Mouse (Mus musculus) granulocyte monocyte progenitor cell, adult 5-6 weeks (primary cell): Measurements from ENCODE around the gene 2410015M20Rik. TPM values are rescaled to one million over a fixed set of nuclear protein-coding genes. Genes with fewer than 3 reads are reported as not detected.

Experiments used
- ATAC-seq: replicated peaks from 2 replicates; pipeline ENCODE4 v1.8.0; 2016; ENCODE audit warnings: mild to moderate bottlenecking, moderate TSS enrichment, inconsistent platforms; ENCODE audit not compliant: poor library complexity, severe bottlenecking
- total RNA-seq, 2 experiments: library from RNA; stranded (forward) in 1 of 2; stranded (reverse) in 1 of 2; fragments of 200-712, 200-1000 nt in 1 of 2; fragments of >200 nt in 1 of 2; fragmentation: Nextera tagmentation in 1 of 2; gene quantifications; 2 replicates each; pipeline ENCODE4 v1.2.3; 2014 to 2017

Gene 2410015M20Rik
- total RNA-seq, 2 experiments from 2014 or later: 140 to 147 TPM

GRCm38 (mm10) chr17:56583611-56584256 lies 25.8 kb downstream of the 2410015M20Rik start:
- peak; percentile 34 for ATAC-seq

GRCm38 (mm10) chr17:56583071-56583470 lies 26.5 kb downstream of the 2410015M20Rik start:
- no peak for ATAC-seq

GRCm38 (mm10) chr17:56572939-56573338 lies 36.6 kb downstream of the 2410015M20Rik start:
- ATAC-seq: no peak

GRCm38 (mm10) chr17:56572154-56572553 lies 37.4 kb downstream of the 2410015M20Rik start:
- ATAC-seq: no peak

GRCm38 (mm10) chr17:56570287-56570686 lies 39.3 kb downstream of the 2410015M20Rik start:
- no peak for ATAC-seq

- ATAC-seq: no peak
Observed at GRCm38 (mm10) chr17:56567370-56567769, 42.2 kb downstream of the 2410015M20Rik start.

- no peak for ATAC-seq
Observed at GRCm38 (mm10) chr17:56566918-56567317, 42.7 kb downstream of the 2410015M20Rik start.

GRCm38 (mm10) chr17:56566293-56566692 lies 43.3 kb downstream of the 2410015M20Rik start:
- ATAC-seq: no peak

GRCm38 (mm10) chr17:56561866-56562265 lies 47.7 kb downstream of the 2410015M20Rik start:
- ATAC-seq: no peak

GRCm38 (mm10) chr17:56560131-56560530 lies 49.4 kb downstream of the 2410015M20Rik start:
- no peak for ATAC-seq

- peak; percentile 33; the same call in 1 of the 2 replicates for ATAC-seq
Observed at GRCm38 (mm10) chr17:56559386-56559785, 50.2 kb downstream of the 2410015M20Rik start.

GRCm38 (mm10) chr17:56558448-56558847 lies 51.1 kb downstream of the 2410015M20Rik start:
- ATAC-seq: peak; percentile 66

Other genes with a start within 250 kb of the 2410015M20Rik start
- gene Ptprs, start 133.3 kb downstream of the 2410015M20Rik start, total RNA-seq (2014; fragmentation: Nextera tagmentation): 62.2 and 73.5 TPM in 2 replicates
- 45.1 and 59.2 TPM in 2 replicates for gene Ptprs, start 133.3 kb downstream of the 2410015M20Rik start, total RNA-seq (2017)
- gene Znrf4, start 97.3 kb downstream of the 2410015M20Rik start, total RNA-seq (2014; fragmentation: Nextera tagmentation): not detected in 2 replicates
- not detected in 2 replicates for gene Znrf4, start 97.3 kb downstream of the 2410015M20Rik start, total RNA-seq (2017)
- gene Gm20219, start 55.4 kb downstream of the 2410015M20Rik start, total RNA-seq (2014; fragmentation: Nextera tagmentation): 0.84 and 1.1 TPM in 2 replicates
- 0.41 TPM in 1 of 2 replicates, not detected in the other for gene Gm20219, start 55.4 kb downstream of the 2410015M20Rik start, total RNA-seq (2017)
- gene Safb2, start 25.2 kb downstream of the 2410015M20Rik start, total RNA-seq (2014; fragmentation: Nextera tagmentation): 99.5 and 132 TPM in 2 replicates
- 66.4 and 76.5 TPM in 2 replicates for gene Safb2, start 25.2 kb downstream of the 2410015M20Rik start, total RNA-seq (2017)
- 69.1 and 99.9 TPM in 2 replicates for gene Safb, start 24.9 kb downstream of the 2410015M20Rik start, total RNA-seq (2014; fragmentation: Nextera tagmentation)
- 72.9 and 77.2 TPM in 2 replicates for gene Safb, start 24.9 kb downstream of the 2410015M20Rik start, total RNA-seq (2017)
- 1,578 and 3,268 TPM in 2 replicates for gene Rpl36, start 3.6 kb upstream of the 2410015M20Rik start, total RNA-seq (2014; fragmentation: Nextera tagmentation)
- gene Rpl36, start 3.6 kb upstream of the 2410015M20Rik start, total RNA-seq (2017): 2,318 and 2,523 TPM in 2 replicates
- 38.2 and 45.5 TPM in 2 replicates for gene Lonp1, start 17.1 kb upstream of the 2410015M20Rik start, total RNA-seq (2014; fragmentation: Nextera tagmentation)
- 64.1 and 68.4 TPM in 2 replicates for gene Lonp1, start 17.1 kb upstream of the 2410015M20Rik start, total RNA-seq (2017)
- gene Catsperd, start 18.4 kb upstream of the 2410015M20Rik start, total RNA-seq (2014; fragmentation: Nextera tagmentation): not detected in 2 replicates
- 0.77 TPM in 1 of 2 replicates, not detected in the other for gene Catsperd, start 18.4 kb upstream of the 2410015M20Rik start, total RNA-seq (2017)
- gene Ranbp3, start 63.5 kb upstream of the 2410015M20Rik start, total RNA-seq (2014; fragmentation: Nextera tagmentation): 43.9 and 64.7 TPM in 2 replicates
- gene Ranbp3, start 63.5 kb upstream of the 2410015M20Rik start, total RNA-seq (2017): 57.2 and 70.1 TPM in 2 replicates
- gene Ndufa11, start 108.0 kb upstream of the 2410015M20Rik start, total RNA-seq (2014; fragmentation: Nextera tagmentation): 134 and 201 TPM in 2 replicates
- gene Ndufa11, start 108.0 kb upstream of the 2410015M20Rik start, total RNA-seq (2017): 99.5 and 106 TPM in 2 replicates
- 5.3 and 9.1 TPM in 2 replicates for gene Vmac, start 108.3 kb upstream of the 2410015M20Rik start, total RNA-seq (2014; fragmentation: Nextera tagmentation)
- 3.7 and 9.1 TPM in 2 replicates for gene Vmac, start 108.3 kb upstream of the 2410015M20Rik start, total RNA-seq (2017)
- gene Nrtn, start 147.8 kb upstream of the 2410015M20Rik start, total RNA-seq (2014; fragmentation: Nextera tagmentation): not detected in 2 replicates
- not detected in 2 replicates for gene Nrtn, start 147.8 kb upstream of the 2410015M20Rik start, total RNA-seq (2017)
- 20.5 and 22.8 TPM in 2 replicates for gene Dus3l, start 155.0 kb upstream of the 2410015M20Rik start, total RNA-seq (2014; fragmentation: Nextera tagmentation)
- gene Dus3l, start 155.0 kb upstream of the 2410015M20Rik start, total RNA-seq (2017): 18.2 and 21.8 TPM in 2 replicates
- gene Prr22, start 160.5 kb upstream of the 2410015M20Rik start, total RNA-seq (2014; fragmentation: Nextera tagmentation): 0.17 and 2.6 TPM in 2 replicates
- 1.6 and 1.7 TPM in 2 replicates for gene Prr22, start 160.5 kb upstream of the 2410015M20Rik start, total RNA-seq (2017)
- 4.4 and 6.4 TPM in 2 replicates for gene Rfx2, start 221.2 kb upstream of the 2410015M20Rik start, total RNA-seq (2014; fragmentation: Nextera tagmentation)
- gene Rfx2, start 221.2 kb upstream of the 2410015M20Rik start, total RNA-seq (2017): 1.6 and 2.8 TPM in 2 replicates